Mouse (Mus musculus): ENCODE measurements at regions not wholly inside any gene's neighbourhood (a gene's known extent, or its start where the extent isn't known, plus 50 kb on each side); places are given as distances from the start of the nearest gene placed in this dataset.

DNA sequence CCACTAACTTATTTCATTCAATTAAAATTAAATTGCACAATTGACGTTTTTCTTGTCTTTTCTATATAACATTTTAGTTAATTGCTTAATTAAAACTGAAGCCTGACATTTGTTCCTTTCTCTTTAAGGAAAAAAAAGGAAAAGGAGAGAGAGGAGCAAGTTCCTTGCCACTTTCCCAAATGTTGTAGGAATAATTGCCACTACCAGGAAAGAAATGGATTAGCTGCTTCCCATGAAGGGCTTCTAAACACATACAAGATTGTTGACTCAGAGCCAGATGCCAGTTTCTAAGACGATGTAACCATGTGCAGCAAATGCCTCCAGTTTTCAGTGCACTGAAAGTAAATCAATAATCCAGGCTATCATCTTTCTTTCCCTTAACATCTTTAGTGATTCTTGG lies 914.5 kb downstream of the Adgrl2 start:
- ATAC-seq: no peak
- Histone ChIP-seq H3K4me3 (ENCODE audit: low read length) (no peak overlapping the region), H3K4me2 (ENCODE audit: low read length) (no peak overlapping the region), H3K36me3 (ENCODE audit: control insufficient read depth, insufficient read depth, low read length) (no peaks in the 10 kb centered on the region), H3K9me3 (ENCODE audit: control insufficient read depth, low read length) (no peaks in the 10 kb centered on the region), H3K4me1 (ENCODE audit: control insufficient read depth, insufficient read depth, low read depth, low read length) (no peaks in the 10 kb centered on the region), H3K27ac (ENCODE audit: low read depth, low read length) (no peak overlapping the region), H3K27me3 (replicated peaks; ENCODE audit: control insufficient read depth, insufficient read depth, low read length) (no peaks in the 10 kb centered on the region), H3K9ac (ENCODE audit: low read depth, low read length) (no peak overlapping the region)
- 51% methylated on average over 2 of the region's 2 CpGs for WGBS

GRCm38 (mm10) chr3:148066701-148067100 lies 923.7 kb downstream of the Adgrl2 start:
- no peak overlapping the region for H3K4me2 ChIP-seq (ENCODE audit: low read length)
- H3K36me3 ChIP-seq (ENCODE audit: control insufficient read depth, insufficient read depth, low read length): no peaks in the 10 kb centered on the region
- H3K27ac ChIP-seq (ENCODE audit: low read depth, low read length): no peak overlapping the region
- no peak overlapping the region for H3K4me3 ChIP-seq (ENCODE audit: low read length)
- WGBS: 90% methylated on average over 6 of the region's 6 CpGs
- no peak overlapping the region for H3K9ac ChIP-seq (ENCODE audit: low read depth, low read length)
- no peaks in the 10 kb centered on the region for H3K9me3 ChIP-seq (ENCODE audit: control insufficient read depth, low read length)
- H3K4me1 ChIP-seq (ENCODE audit: control insufficient read depth, insufficient read depth, low read depth, low read length): no peaks in the 10 kb centered on the region
- H3K27me3 ChIP-seq (replicated peaks; ENCODE audit: control insufficient read depth, insufficient read depth, low read length): no peaks in the 10 kb centered on the region
- no peak for ATAC-seq

DNA sequence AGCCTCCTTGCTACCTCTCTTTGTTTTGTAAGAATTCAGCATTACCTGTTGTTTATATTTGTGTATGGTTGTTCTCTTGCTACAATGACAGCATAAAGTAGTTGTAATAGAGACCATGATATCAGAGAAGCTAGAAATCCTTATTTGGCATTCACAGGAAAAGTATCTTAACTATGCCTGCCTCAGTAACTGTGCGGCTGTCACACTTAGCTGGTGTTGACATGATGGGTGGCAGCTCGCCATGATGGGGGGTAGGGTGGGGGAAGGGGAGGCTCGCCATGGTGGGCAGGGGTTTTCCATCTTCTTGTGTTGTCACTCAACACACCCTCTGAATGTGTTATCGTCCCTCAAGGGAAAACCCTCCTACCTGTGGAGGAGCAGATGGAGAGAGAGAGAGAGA lies 934.3 kb downstream of the Adgrl2 start:
- H3K4me1 ChIP-seq (ENCODE audit: control insufficient read depth, insufficient read depth, low read depth, low read length): no peaks in the 10 kb centered on the region
- H3K36me3 ChIP-seq (ENCODE audit: control insufficient read depth, insufficient read depth, low read length): no peaks in the 10 kb centered on the region
- H3K4me3 ChIP-seq (ENCODE audit: low read length): no peak overlapping the region
- H3K27me3 ChIP-seq (replicated peaks; ENCODE audit: control insufficient read depth, insufficient read depth, low read length): no peaks in the 10 kb centered on the region
- 74% methylated on average over 4 of the region's 4 CpGs for WGBS
- ATAC-seq: no peak
- no peak overlapping the region for H3K9ac ChIP-seq (ENCODE audit: low read depth, low read length)
- H3K4me2 ChIP-seq (ENCODE audit: low read length): no peak overlapping the region
- no peaks in the 10 kb centered on the region for H3K9me3 ChIP-seq (ENCODE audit: control insufficient read depth, low read length)
- no peak overlapping the region for H3K27ac ChIP-seq (ENCODE audit: low read depth, low read length)

DNA sequence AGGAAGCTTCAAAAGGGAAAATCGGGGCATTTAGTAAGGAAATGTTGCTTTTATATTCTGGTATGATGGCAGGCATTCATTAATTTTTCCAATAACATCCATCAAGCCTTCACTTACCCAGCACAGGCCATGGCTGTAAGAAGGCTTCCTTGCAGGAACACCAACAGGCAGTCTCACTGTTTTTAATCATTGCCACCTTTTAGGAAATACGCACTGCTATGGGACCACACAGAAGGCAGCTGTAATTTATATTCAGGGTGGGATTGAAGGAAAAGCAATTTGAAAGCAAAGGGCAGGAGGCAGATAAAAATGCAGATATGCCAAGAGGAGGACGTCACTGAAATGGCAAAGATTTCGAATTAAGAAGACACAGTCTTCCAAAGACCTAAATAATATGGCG lies 937.8 kb downstream of the Adgrl2 start:
- Histone ChIP-seq H3K4me1 (ENCODE audit: control insufficient read depth, insufficient read depth, low read depth, low read length) (no peaks in the 10 kb centered on the region), H3K36me3 (ENCODE audit: control insufficient read depth, insufficient read depth, low read length) (no peaks in the 10 kb centered on the region), H3K4me3 (ENCODE audit: low read length) (no peak overlapping the region), H3K9ac (ENCODE audit: low read depth, low read length) (no peak overlapping the region), H3K27me3 (replicated peaks; ENCODE audit: control insufficient read depth, insufficient read depth, low read length) (no peaks in the 10 kb centered on the region), H3K9me3 (ENCODE audit: control insufficient read depth, low read length) (no peaks in the 10 kb centered on the region), H3K4me2 (ENCODE audit: low read length) (no peak overlapping the region), H3K27ac (ENCODE audit: low read depth, low read length) (no peak overlapping the region)
- WGBS: 78% methylated on average over 5 of the region's 5 CpGs
- ATAC-seq: no peak

DNA sequence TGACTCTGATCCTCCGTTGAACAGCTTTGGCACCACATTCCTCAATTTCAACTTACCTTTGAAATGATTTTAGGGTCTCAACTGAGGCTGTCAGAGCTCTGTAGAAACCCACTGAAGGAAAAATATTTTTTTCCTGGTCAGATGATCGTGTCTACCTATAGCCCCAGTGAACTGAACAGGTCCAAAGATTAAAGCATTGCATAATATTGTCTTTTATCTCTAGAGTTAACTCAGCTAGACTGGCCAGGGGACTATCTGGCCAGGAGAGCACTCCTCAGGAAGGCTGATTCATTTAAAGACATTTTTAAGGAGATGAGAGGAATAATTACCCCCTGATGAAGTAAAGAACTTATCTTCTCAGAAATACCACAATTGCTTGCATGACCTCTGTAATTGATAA lies 942.1 kb downstream of the Adgrl2 start:
- H3K4me1 ChIP-seq (ENCODE audit: control insufficient read depth, insufficient read depth, low read depth, low read length): no peaks in the 10 kb centered on the region
- H3K36me3 ChIP-seq (ENCODE audit: control insufficient read depth, insufficient read depth, low read length): no peaks in the 10 kb centered on the region
- no peaks in the 10 kb centered on the region for H3K27me3 ChIP-seq (replicated peaks; ENCODE audit: control insufficient read depth, insufficient read depth, low read length)
- H3K4me2 ChIP-seq (ENCODE audit: low read length): no peak overlapping the region
- H3K27ac ChIP-seq (ENCODE audit: low read depth, low read length): no peak overlapping the region
- H3K9ac ChIP-seq (ENCODE audit: low read depth, low read length): no peak overlapping the region
- H3K4me3 ChIP-seq (ENCODE audit: low read length): no peak overlapping the region
- no peaks in the 10 kb centered on the region for H3K9me3 ChIP-seq (ENCODE audit: control insufficient read depth, low read length)
- WGBS: 83% methylated on average over 2 of the region's 2 CpGs
- no peak for ATAC-seq

- no peak overlapping the region for H3K4me3 ChIP-seq (ENCODE audit: low read length)
- no peak for ATAC-seq
- no peaks in the 10 kb centered on the region for H3K27me3 ChIP-seq (replicated peaks; ENCODE audit: control insufficient read depth, insufficient read depth, low read length)
- no peaks in the 10 kb centered on the region for H3K36me3 ChIP-seq (ENCODE audit: control insufficient read depth, insufficient read depth, low read length)
- H3K27ac ChIP-seq (ENCODE audit: low read depth, low read length): 0 out of 2 replicates have a peak overlapping the region, but pooled peaks have one; percentile 20
- 55% methylated on average over 6 of the region's 6 CpGs for WGBS
- H3K4me2 ChIP-seq (ENCODE audit: low read length): peak overlapping the region; percentile 22; the same call in 1 of the 2 replicates
- H3K9me3 ChIP-seq (ENCODE audit: control insufficient read depth, low read length): no peaks in the 10 kb centered on the region
- H3K9ac ChIP-seq (ENCODE audit: low read depth, low read length): no peak overlapping the region
- H3K4me1 ChIP-seq (ENCODE audit: control insufficient read depth, insufficient read depth, low read depth, low read length): no peaks in the 10 kb centered on the region
These were observed 957.8 kb downstream of the Adgrl2 start for GRCm38 (mm10) chr3:148032532-148032931.

DNA sequence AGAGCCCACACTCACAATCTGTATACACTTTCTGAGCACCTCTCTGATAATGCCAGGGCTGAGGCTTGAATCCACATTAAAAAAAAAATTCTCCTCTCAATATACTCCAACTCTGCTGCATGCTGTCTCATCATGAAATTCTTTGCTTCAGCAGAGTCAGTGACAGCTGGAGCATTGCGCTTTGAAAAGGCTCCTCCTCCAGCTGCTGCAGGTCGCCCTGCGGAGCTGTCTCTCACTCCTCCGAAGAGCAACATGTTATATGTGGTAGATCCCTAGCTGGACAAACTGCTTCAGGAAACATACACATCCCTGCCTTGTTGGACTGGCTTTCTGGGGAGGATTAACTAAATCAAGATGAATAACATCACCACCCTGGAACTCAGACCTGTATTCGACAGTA lies 984.5 kb downstream of the Adgrl2 start:
- H3K4me2 ChIP-seq (ENCODE audit: low read length): no peak overlapping the region
- no peaks in the 10 kb centered on the region for H3K27me3 ChIP-seq (replicated peaks; ENCODE audit: control insufficient read depth, insufficient read depth, low read length)
- WGBS: 57% methylated on average over 5 of the region's 5 CpGs
- H3K4me3 ChIP-seq (ENCODE audit: low read length): no peak overlapping the region
- no peaks in the 10 kb centered on the region for H3K9me3 ChIP-seq (ENCODE audit: control insufficient read depth, low read length)
- no peaks in the 10 kb centered on the region for H3K4me1 ChIP-seq (ENCODE audit: control insufficient read depth, insufficient read depth, low read depth, low read length)
- no peak overlapping the region for H3K9ac ChIP-seq (ENCODE audit: low read depth, low read length)
- H3K27ac ChIP-seq (ENCODE audit: low read depth, low read length): no peak overlapping the region
- ATAC-seq: no peak
- H3K36me3 ChIP-seq (ENCODE audit: control insufficient read depth, insufficient read depth, low read length): no peaks in the 10 kb centered on the region

GRCm38 (mm10) chr3:148004006-148004405 lies 986.3 kb downstream of the Adgrl2 start:
- no peaks in the 10 kb centered on the region for H3K36me3 ChIP-seq (ENCODE audit: control insufficient read depth, insufficient read depth, low read length)
- WGBS: 57% methylated on average over 3 of the region's 3 CpGs
- H3K9ac ChIP-seq (ENCODE audit: low read depth, low read length): no peak overlapping the region
- no peaks in the 10 kb centered on the region for H3K4me1 ChIP-seq (ENCODE audit: control insufficient read depth, insufficient read depth, low read depth, low read length)
- H3K4me2 ChIP-seq (ENCODE audit: low read length): no peak overlapping the region
- no peaks in the 10 kb centered on the region for H3K9me3 ChIP-seq (ENCODE audit: control insufficient read depth, low read length)
- H3K4me3 ChIP-seq (ENCODE audit: low read length): no peak overlapping the region
- no peak overlapping the region for H3K27ac ChIP-seq (ENCODE audit: low read depth, low read length)
- ATAC-seq: no peak
- H3K27me3 ChIP-seq (replicated peaks; ENCODE audit: control insufficient read depth, insufficient read depth, low read length): no peaks in the 10 kb centered on the region

DNA sequence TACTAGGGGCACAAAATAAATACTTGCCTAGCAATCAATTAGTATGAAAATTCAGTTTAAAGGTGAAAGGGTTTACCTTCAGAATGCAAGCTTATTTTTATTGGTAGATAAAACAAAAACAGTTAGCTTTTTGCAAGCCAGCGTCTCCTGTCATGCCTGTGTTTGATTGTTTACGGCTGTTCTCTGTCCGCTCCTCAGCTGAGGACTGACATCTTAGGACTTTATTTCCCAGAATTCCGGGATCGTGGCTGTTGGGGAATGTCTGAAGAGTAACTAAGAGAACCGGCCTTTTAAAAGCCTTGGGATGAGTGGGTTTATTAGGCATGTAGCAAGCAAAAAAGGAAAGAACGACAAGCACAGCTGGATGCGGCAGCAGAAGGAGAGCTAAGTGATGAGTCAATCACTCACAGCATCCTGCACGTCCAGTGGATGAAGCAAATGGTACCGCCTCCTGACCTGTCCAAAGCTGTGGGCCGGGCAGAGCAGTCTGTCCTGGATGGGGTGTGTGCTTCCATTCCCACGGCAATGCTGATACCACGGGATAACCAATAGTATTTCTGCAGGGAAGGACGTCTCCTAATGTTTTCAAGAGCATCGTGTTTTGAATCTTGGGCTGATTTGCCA lies 990.9 kb downstream of the Adgrl2 start:
- Histone ChIP-seq H3K4me3 (ENCODE audit: low read length) (no peak overlapping the region), H3K27ac (ENCODE audit: low read depth, low read length) (no peak overlapping the region), H3K36me3 (ENCODE audit: control insufficient read depth, insufficient read depth, low read length) (no peaks in the 10 kb centered on the region), H3K9ac (ENCODE audit: low read depth, low read length) (no peak overlapping the region), H3K27me3 (replicated peaks; ENCODE audit: control insufficient read depth, insufficient read depth, low read length) (no peaks in the 10 kb centered on the region), H3K4me2 (ENCODE audit: low read length) (no peak overlapping the region), H3K4me1 (ENCODE audit: control insufficient read depth, insufficient read depth, low read depth, low read length) (no peaks in the 10 kb centered on the region), H3K9me3 (ENCODE audit: control insufficient read depth, low read length) (no peaks in the 10 kb centered on the region)
- ATAC-seq: no peak
- WGBS: 62% methylated on average over 15 of the region's 15 CpGs

DNA sequence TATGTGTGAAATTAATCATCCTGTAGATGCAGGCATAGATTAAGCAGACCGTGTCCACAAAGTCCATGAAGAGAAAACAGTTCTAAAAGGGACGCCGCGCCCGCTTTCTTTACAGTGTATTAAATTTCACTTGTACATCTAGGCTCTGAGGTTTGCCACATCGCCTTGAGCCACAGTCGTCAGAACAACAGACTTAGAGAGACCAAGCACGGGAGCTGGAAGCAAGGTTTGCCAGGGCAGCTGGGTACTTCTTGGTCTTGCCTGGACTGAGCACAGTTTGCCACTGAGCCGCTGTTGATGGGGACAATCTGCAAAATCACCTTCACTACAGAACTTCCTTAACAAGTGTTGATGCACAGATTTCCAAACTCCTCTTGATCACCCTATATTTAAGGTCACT lies 998.6 kb downstream of the Adgrl2 start:
- ATAC-seq: no peak
- 75% methylated on average over 9 of the region's 9 CpGs for WGBS
- H3K4me3 ChIP-seq (ENCODE audit: low read length): no peak overlapping the region

More for the DNA sequence above, 998.6 kb downstream of the Adgrl2 start:
- H3K36me3 ChIP-seq (ENCODE audit: control insufficient read depth, insufficient read depth, low read length): no peaks in the 10 kb centered on the region
- no peaks in the 10 kb centered on the region for H3K9me3 ChIP-seq (ENCODE audit: control insufficient read depth, low read length)
- H3K27ac ChIP-seq (ENCODE audit: low read depth, low read length): no peak overlapping the region
- H3K9ac ChIP-seq (ENCODE audit: low read depth, low read length): no peak overlapping the region
- peaks cover 3% of the 10 kb centered on the region for H3K4me1 ChIP-seq (ENCODE audit: control insufficient read depth, insufficient read depth, low read depth, low read length)
- H3K4me2 ChIP-seq (ENCODE audit: low read length): no peak overlapping the region
- no peaks in the 10 kb centered on the region for H3K27me3 ChIP-seq (replicated peaks; ENCODE audit: control insufficient read depth, insufficient read depth, low read length)
